ENCODE assay signal across 12 mouse cellular contexts in genomic region chr7:98875390-98875990, GRCm38 (mm10). TPM values are rescaled to one million over a fixed set of nuclear protein-coding genes. Genes with fewer than 3 reads are reported as not detected.
A peak's percentile ranks its signal among the peaks of the same experiment; 100 is the strongest.
DNase-seq lines count a peak whose midpoint lies in the region; ATAC-seq and TF ChIP-seq lines count a peak whose summit lies in the region.
"Had no signal": no experiment of that assay in that cellular context is flagged by ENCODE, and none has a peak within 500 bp of the region (broad histone marks: within the 10 kb centered on the region; RNA-seq: fewer than 3 reads in every experiment).

No protein-coding gene starts in this region.

- WGBS in heart, embryonic 16.5 days: 30% methylated on average over 13 of the region's 13 CpGs
- WGBS in forebrain, embryonic 16.5 days: 14% methylated on average over 13 of the region's 13 CpGs
- WGBS in midbrain, postnatal 0 days: 23% methylated on average over 13 of the region's 13 CpGs

- TF ChIP-seq CTCF in midbrain, postnatal 0 days (IDR thresholded peaks at IDR 0.05): no peak

- H3K4me2 ChIP-seq in heart, embryonic 16.5 days (ENCODE audit: low read depth, low read length): peak overlapping the region; percentile 17; the same call in 1 of the 2 replicates
- peak overlapping the region; percentile 42 for H3K4me2 ChIP-seq in forebrain, embryonic 16.5 days (ENCODE audit: low read length)
- no peak overlapping the region for H3K4me2 ChIP-seq in midbrain, postnatal 0 days (ENCODE audit: low read depth, low read length, poor library complexity, severe bottlenecking)

- H3K4me3 ChIP-seq in heart, embryonic 16.5 days (ENCODE audit: low read length): no peak overlapping the region
- no peak overlapping the region for H3K4me3 ChIP-seq in forebrain, embryonic 16.5 days (replicated peaks; ENCODE audit: low read length)
- no peak overlapping the region for H3K4me3 ChIP-seq in midbrain, postnatal 0 days (ENCODE audit: low read depth, low read length)
- H3K4me3 ChIP-seq: gastrocnemius, adult 2 months had no signal

- ATAC-seq in heart, embryonic 16.5 days (replicated peaks; ENCODE audit: extremely low read depth, insufficient read depth, low FRiP score): peak; percentile 21; the same call in 1 of the 2 replicates
- peak; percentile 75 for ATAC-seq in forebrain, embryonic 16.5 days
- ATAC-seq in midbrain, postnatal 0 days (ENCODE audit: low FRiP score): 0 out of 2 replicates have a peak, but pooled peaks have one; percentile 36
- ATAC-seq: intestine, embryonic 16.5 days had no signal

- H3K27me3 ChIP-seq in heart, embryonic 16.5 days (ENCODE audit: control insufficient read depth, insufficient read depth, low read length): no peaks in the 10 kb centered on the region
- no peaks in the 10 kb centered on the region for H3K27me3 ChIP-seq in forebrain, embryonic 16.5 days (replicated peaks; ENCODE audit: control insufficient read depth, insufficient read depth, low read length)
- H3K27me3 ChIP-seq in midbrain, postnatal 0 days (ENCODE audit: insufficient read depth, low read length): no peaks in the 10 kb centered on the region

- H3K4me1 ChIP-seq in heart, embryonic 16.5 days (ENCODE audit: control insufficient read depth, insufficient read depth, low read length): peaks cover 30% of the 10 kb centered on the region
- peaks cover 21% of the 10 kb centered on the region for H3K4me1 ChIP-seq in forebrain, embryonic 16.5 days (replicated peaks; ENCODE audit: control insufficient read depth, insufficient read depth, low read length)
- H3K4me1 ChIP-seq in midbrain, postnatal 0 days (ENCODE audit: insufficient read depth, low read length): peaks cover 7% of the 10 kb centered on the region; the same call in 1 of the 2 replicates

- H3K9me3 ChIP-seq in heart, embryonic 16.5 days (replicated peaks; ENCODE audit: control insufficient read depth, low read length): no peaks in the 10 kb centered on the region
- no peaks in the 10 kb centered on the region for H3K9me3 ChIP-seq in forebrain, embryonic 16.5 days (ENCODE audit: control insufficient read depth, low read length)
- no peaks in the 10 kb centered on the region for H3K9me3 ChIP-seq in midbrain, postnatal 0 days (ENCODE audit: low read length)
- H3K9me3 ChIP-seq: G1E had no signal

- H3K27ac ChIP-seq in heart, embryonic 16.5 days (ENCODE audit: low read length): peak overlapping the region; percentile 19; the same call in 1 of the 2 replicates
- no peak overlapping the region for H3K27ac ChIP-seq in forebrain, embryonic 16.5 days (ENCODE audit: low read length)
- no peak overlapping the region for H3K27ac ChIP-seq in midbrain, postnatal 0 days (ENCODE audit: low read depth, low read length)
- H3K27ac ChIP-seq: gastrocnemius, adult 2 months had no signal

- no peak for DNase-seq in heart, adult 8-10 months (ENCODE audit: low spot score)
- DNase-seq in right cerebral cortex, postnatal 10 days (ENCODE audit: low spot score in 2 of 2): peak; percentile 67 to 69
- no peak for DNase-seq in right cerebral cortex, postnatal 14 days
- DNase-seq in midbrain, postnatal 0 days (ENCODE audit: low spot score): peak; percentile 79
- DNase-seq in embryo, embryonic 10.5 days (ENCODE audit: low spot score): no peak
- DNase-seq: gastrocnemius, adult 2 months; spleen, adult 18-20 months; thymus, postnatal 36 days had no signal

- H3K9ac ChIP-seq in heart, embryonic 16.5 days (ENCODE audit: low read length): peak overlapping the region; percentile 22; the same call in 1 of the 2 replicates
- H3K9ac ChIP-seq in forebrain, embryonic 16.5 days (replicated peaks; ENCODE audit: low read depth, low read length): no peak overlapping the region
- no peak overlapping the region for H3K9ac ChIP-seq in midbrain, postnatal 0 days (replicated peaks; ENCODE audit: low read length, poor library complexity, severe bottlenecking)

- no peaks in the 10 kb centered on the region for H3K36me3 ChIP-seq in heart, embryonic 16.5 days (ENCODE audit: control insufficient read depth, insufficient read depth)
- H3K36me3 ChIP-seq in forebrain, embryonic 16.5 days (ENCODE audit: control insufficient read depth, insufficient read depth): no peaks in the 10 kb centered on the region
- no peaks in the 10 kb centered on the region for H3K36me3 ChIP-seq in midbrain, postnatal 0 days (ENCODE audit: insufficient read depth, low read length)
- H3K36me3 ChIP-seq: G1E had no signal

RNA-seq across cellular contexts. Expression of gene Wnt11, which starts 40.6 kb away (rescaled TPM):
- 7.8 and 9.8 TPM in 2 replicates for polyA plus RNA-seq in heart, embryonic 16.5 days (2015; fragmentation: Nextera tagmentation; extraction: Ambion mirVana)
- total RNA-seq in heart, adult 8-10 months (2022): 1 to 10 TPM; 4.2 to 7.8 (median 6.4) TPM
- 0.37 and 0.53 TPM in 2 replicates for polyA plus RNA-seq in forebrain, embryonic 16.5 days (2015; fragmentation: Nextera tagmentation; extraction: Ambion mirVana)
- total RNA-seq in midbrain, postnatal 0 days (2014; rRNA removed): 3.2 and 3.7 TPM in 2 replicates
- 1.8 and 1.9 TPM in 2 replicates for polyA plus RNA-seq in midbrain, postnatal 0 days (2015; fragmentation: Nextera tagmentation; extraction: Ambion mirVana)
- total RNA-seq: G1E had no signal
- polyA plus RNA-seq: G1E had no signal

Comparison
In these comparisons a context has a peak if more than half of its experiments do, and no peak if none do; other contexts are left out.
1. DNase-seq: peak in right cerebral cortex, postnatal 10 days (2 of 2) and midbrain, postnatal 0 days (single experiment); none in heart, adult 8-10 months (single experiment), right cerebral cortex, postnatal 14 days (single experiment) and embryo, embryonic 10.5 days (single experiment).
2. ATAC-seq: peak in every context shown above with its lines; median percentile 75 in forebrain, embryonic 16.5 days; 36 in midbrain, postnatal 0 days; 21 in heart, embryonic 16.5 days.